Mouse (Mus musculus) embryonic fibroblast, embryonic 13.5 days (primary cell): ENCODE measurements around the gene Cphx1.
"Not testable (repeated sequence)": the region's sequence is repeated elsewhere in the genome, so short reads cannot be mapped to it uniquely, and the experiment has no call there.

ENCODE experiments used
- CTCF ChIP-seq: IDR thresholded peaks from 2 replicates; pipeline ENCODE4 v1.5.1; 2011; ENCODE audit warnings: mild to moderate bottlenecking, control low read depth, low read length, moderate library complexity, borderline replicate concordance; ENCODE audit not compliant: insufficient read depth
- POLR2A ChIP-seq: IDR thresholded peaks from 2 replicates; pipeline ENCODE4 v1.6.1; 2011; ENCODE audit warnings: low read depth, mild to moderate bottlenecking, control low read depth, low read length, moderate library complexity

GRCm38 (mm10) chr14:25981880-25982279 is 43.8 kb downstream of the Cphx1 start:
- not testable (repeated sequence) for TF ChIP-seq POLR2A, CTCF
